Mouse (Mus musculus) liver, adult 2 months (tissue): ENCODE results near the gene Nol7. TPM values are rescaled to one million over a fixed set of nuclear protein-coding genes. Genes with fewer than 3 reads are reported as not detected.
A peak's percentile ranks its signal among the peaks of the same experiment; 100 is the strongest.

Experiments
- DNase-seq: peaks from one replicate; pipeline ENCODE4 v3.0.0-alpha.2; 2011; ENCODE audit warnings: low read depth, low spot score; ENCODE audit errors: extremely low read depth
- H3K27ac ChIP-seq: fragments of 200-500 bp; replicated peaks from 2 replicates; pipeline ENCODE4 v1.5.1; 2012; ENCODE audit warnings: low read depth, mild to moderate bottlenecking, control low read depth, inconsistent platforms, low read length; ENCODE audit not compliant: insufficient read depth
- H3K27me3 ChIP-seq: fragments of 200-500 bp; 2 replicates; pipeline ENCODE4 v1.6.1; 2012; ENCODE audit warnings: mild to moderate bottlenecking, moderate library complexity, low read length, inconsistent platforms; ENCODE audit not compliant: control insufficient read depth, insufficient read depth
- H3K36me3 ChIP-seq: fragments of 200-500 bp; 2 replicates; pipeline ENCODE4 v1.6.1; 2012; ENCODE audit warnings: low read length, inconsistent platforms; ENCODE audit not compliant: control insufficient read depth, insufficient read depth
- H3K4me1 ChIP-seq: fragments of 200-500 bp; 2 replicates; pipeline ENCODE4 v1.6.1; 2011; ENCODE audit warnings: low read length; ENCODE audit not compliant: control insufficient read depth, insufficient read depth
- H3K4me3 ChIP-seq: fragments of 200-500 bp; 2 replicates; pipeline ENCODE4 v1.5.1; 2011; ENCODE audit warnings: low read depth, mild to moderate bottlenecking, control low read depth, low read length, moderate library complexity; ENCODE audit not compliant: insufficient read depth
- H3K79me2 ChIP-seq: fragments of 200-500 bp; 2 replicates; pipeline ENCODE4 v1.6.1; 2012; ENCODE audit warnings: inconsistent platforms, mild to moderate bottlenecking, low read length, moderate library complexity; ENCODE audit not compliant: control insufficient read depth, insufficient read depth
- H3K9ac ChIP-seq: fragments of 200-500 bp; 2 replicates; pipeline ENCODE4 v1.6.1; 2012; ENCODE audit warnings: low read depth, mild to moderate bottlenecking, control low read depth, inconsistent platforms, low read length
- CTCF ChIP-seq: fragments of 200-500 bp; IDR thresholded peaks from 2 replicates; pipeline ENCODE4 v1.5.1; 2011; ENCODE audit warnings: low read depth, low read length, control low read depth
- POLR2A ChIP-seq: fragments of 200-500 bp; IDR thresholded peaks from 2 replicates; pipeline ENCODE4 v1.6.1; 2011; ENCODE audit warnings: low read length, control low read depth; ENCODE audit not compliant: insufficient read depth; ENCODE audit errors: extremely low read depth
- WGBS: fragments of 180-500 bp; shearing (Covaris S2); methylation state at CpG from one replicate; pipeline ENCODE4 v1.1.7; 2018; 5-methylcytosine and 5-hydroxymethylcytosine counted together
- polyA plus RNA-seq: library from polyadenylated mRNA; depleted of rRNA; stranded (reverse); fragments of >200 nt; gene quantifications from 2 replicates; pipeline ENCODE4 v1.2.3, GENCODE M21; 2012; rRNA removed
- total RNA-seq: library from RNA; depleted of rRNA; stranded (reverse); fragments of >200 nt; gene quantifications from 2 replicates; pipeline ENCODE4 v1.2.3, GENCODE M21; 2014; rRNA removed

The Nol7 gene
- total RNA-seq (50.3 and 55.5 TPM in 2 replicates), polyA plus RNA-seq (48.9 and 55.5 TPM in 2 replicates)

GRCm38 (mm10) chr13:43398297-43399080 lies at the start of gene Nol7:
Nol7 (plus strand) TSS chr13:43398390.
- Histone ChIP-seq H3K9ac (peak within 1 kb of the TSS; percentile 99), H3K36me3 (peaks cover 35% of the 10 kb centered on the region), H3K4me1 (peaks cover 2% of the 10 kb centered on the region; the same call in 1 of the 2 replicates), H3K79me2 (no peaks in the 10 kb centered on the region), H3K27ac (peak within 1 kb of the TSS; percentile 90), H3K4me3 (peak within 1 kb of the TSS; percentile 96), H3K27me3 (no peaks in the 10 kb centered on the region)
- peak; percentile 54; the same call in 1 of the 2 replicates for TF ChIP-seq POLR2A
- peak; percentile 89 for TF ChIP-seq CTCF
- peak; percentile 74 for DNase-seq
- under 1% methylated on average over 71 of the region's 72 CpGs for WGBS

- no peak for TF ChIP-seq POLR2A
- TF ChIP-seq CTCF = no peak
- peak; percentile 75 for DNase-seq
- Histone ChIP-seq H3K4me3 (no peak overlapping the region), H3K27me3 (no peaks in the 10 kb centered on the region), H3K4me1 (no peaks in the 10 kb centered on the region), H3K9ac (no peak overlapping the region), H3K36me3 (no peaks in the 10 kb centered on the region), H3K27ac (no peak overlapping the region; the same call in 1 of the 2 replicates), H3K79me2 (no peaks in the 10 kb centered on the region)
- 68% methylated on average over 8 of the region's 8 CpGs for WGBS
These were observed 48.8 kb upstream of the Nol7 start for GRCm38 (mm10) chr13:43349376-43349775.

- Histone ChIP-seq H3K27me3 (no peaks in the 10 kb centered on the region), H3K36me3 (no peaks in the 10 kb centered on the region), H3K79me2 (no peaks in the 10 kb centered on the region), H3K9ac (no peak overlapping the region), H3K4me3 (no peak overlapping the region), H3K27ac (peak overlapping the region; percentile 82), H3K4me1 (no peaks in the 10 kb centered on the region)
- TF ChIP-seq CTCF = no peak
- TF ChIP-seq POLR2A = no peak
- no peak for DNase-seq
- WGBS = 80% methylated on average over 9 of the region's 9 CpGs
These were observed 47.6 kb upstream of the Nol7 start for GRCm38 (mm10) chr13:43350489-43351169.

- Histone ChIP-seq H3K27ac (no peak overlapping the region), H3K4me1 (no peaks in the 10 kb centered on the region), H3K27me3 (no peaks in the 10 kb centered on the region), H3K9ac (no peak overlapping the region), H3K79me2 (no peaks in the 10 kb centered on the region), H3K4me3 (no peak overlapping the region), H3K36me3 (no peaks in the 10 kb centered on the region)
- no peak for DNase-seq
- TF ChIP-seq POLR2A = no peak
- TF ChIP-seq CTCF = no peak
- 73% methylated on average over 4 of the region's 4 CpGs for WGBS
These were observed 44.8 kb upstream of the Nol7 start for GRCm38 (mm10) chr13:43353356-43353755.

GRCm38 (mm10) chr13:43354362-43354761 lies 43.8 kb upstream of the Nol7 start:
- DNase-seq = no peak
- Histone ChIP-seq H3K27ac (no peak overlapping the region), H3K27me3 (no peaks in the 10 kb centered on the region), H3K9ac (no peak overlapping the region), H3K4me3 (no peak overlapping the region), H3K79me2 (no peaks in the 10 kb centered on the region), H3K4me1 (no peaks in the 10 kb centered on the region), H3K36me3 (no peaks in the 10 kb centered on the region)
- WGBS = 77% methylated on average over 12 of the region's 12 CpGs
- TF ChIP-seq CTCF (no peak), POLR2A (no peak)
